Mouse (Mus musculus): ENCODE data around the gene Erbb2.

GRCm38 (mm10) chr11:98394301-98394700 is 18.0 kb upstream of the Erbb2 start:
- TF ChIP-seq CTCF (IDR thresholded peaks at IDR 0.05; ENCODE audit: low read depth) (no peak), EP300 (IDR thresholded peaks at IDR 0.05; ENCODE audit: low read depth) (no peak)

Measured in liver, postnatal 0 days (tissue).